Mouse (Mus musculus) kidney, adult 2 months (tissue): ENCODE measurements around the gene Nmnat2.

Experiments
- CTCF ChIP-seq: fragments of 200-500 bp; conservative IDR thresholded peaks from 2 replicates; pipeline ENCODE4 v1.5.1; 2011; ENCODE audit warnings: low read depth, mild to moderate bottlenecking, control low read depth, low read length, moderate library complexity, mixed read lengths; ENCODE audit not compliant: insufficient read depth, insufficient read length
- POLR2A ChIP-seq: fragments of 200-500 bp; IDR thresholded peaks from one replicate; pipeline ENCODE4 v1.6.1; 2011; ENCODE audit warnings: low read depth, low read length, control low read depth

DNA sequence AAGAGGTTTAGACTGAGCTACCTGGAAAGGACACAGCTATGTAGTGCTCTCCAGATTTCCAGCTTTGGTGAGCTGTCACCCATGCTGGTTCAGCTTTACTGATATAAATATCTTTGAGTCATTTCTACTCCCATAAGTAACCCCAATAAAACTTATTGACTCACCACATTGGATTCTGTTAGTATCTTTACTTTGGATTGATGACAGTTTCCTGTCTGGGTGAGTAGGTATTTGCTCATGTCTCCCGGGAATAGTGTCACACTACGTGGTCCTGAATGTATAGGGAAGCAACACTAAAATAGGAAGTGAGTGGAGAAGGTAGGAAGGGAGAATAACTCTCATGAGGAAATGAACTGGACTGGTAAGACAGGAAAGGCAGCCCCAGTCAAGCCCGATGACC is 33.0 kb upstream of the Nmnat2 start:
- no peak for TF ChIP-seq CTCF
- TF ChIP-seq POLR2A, result no peak
